Mouse (Mus musculus): ENCODE data around the gene Il21r.
A peak's percentile ranks its signal among the peaks of the same experiment; 100 is the strongest.

Il21r gene

DNA sequence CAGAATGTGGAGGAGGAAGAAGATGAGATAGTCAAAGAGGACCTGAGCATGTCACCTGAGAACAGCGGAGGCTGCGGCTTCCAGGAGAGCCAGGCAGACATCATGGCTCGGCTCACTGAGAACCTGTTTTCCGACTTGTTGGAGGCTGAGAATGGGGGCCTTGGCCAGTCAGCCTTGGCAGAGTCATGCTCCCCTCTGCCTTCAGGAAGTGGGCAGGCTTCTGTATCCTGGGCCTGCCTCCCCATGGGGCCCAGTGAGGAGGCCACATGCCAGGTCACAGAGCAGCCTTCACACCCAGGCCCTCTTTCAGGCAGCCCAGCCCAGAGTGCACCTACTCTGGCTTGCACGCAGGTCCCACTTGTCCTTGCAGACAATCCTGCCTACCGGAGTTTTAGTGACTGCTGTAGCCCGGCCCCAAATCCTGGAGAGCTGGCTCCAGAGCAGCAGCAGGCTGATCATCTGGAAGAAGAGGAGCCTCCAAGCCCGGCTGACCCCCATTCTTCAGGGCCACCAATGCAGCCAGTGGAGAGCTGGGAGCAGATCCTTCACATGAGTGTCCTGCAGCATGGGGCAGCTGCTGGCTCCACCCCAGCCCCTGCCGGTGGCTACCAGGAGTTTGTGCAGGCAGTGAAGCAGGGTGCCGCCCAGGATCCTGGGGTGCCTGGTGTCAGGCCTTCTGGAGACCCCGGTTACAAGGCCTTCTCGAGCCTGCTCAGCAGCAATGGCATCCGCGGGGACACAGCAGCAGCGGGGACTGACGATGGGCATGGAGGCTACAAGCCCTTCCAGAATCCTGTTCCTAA lies 27.3 kb upstream of the Il21r start:
- no peak for DNase-seq

GRCm38 (mm10) chr7:125576982-125577381 lies 26.2 kb upstream of the Il21r start:
- peak; percentile 85 to 86 for DNase-seq

GRCm38 (mm10) chr7:125577486-125578088 lies 25.6 kb upstream of the Il21r start:
- DNase-seq: no peak

- no peak for DNase-seq
These were observed 25.1 kb upstream of the Il21r start for GRCm38 (mm10) chr7:125578106-125578505.

GRCm38 (mm10) chr7:125579545-125580219 lies 23.5 kb upstream of the Il21r start:
- DNase-seq: no peak

- DNase-seq: no peak
These were observed 23.0 kb upstream of the Il21r start for GRCm38 (mm10) chr7:125580220-125580549.

DNA sequence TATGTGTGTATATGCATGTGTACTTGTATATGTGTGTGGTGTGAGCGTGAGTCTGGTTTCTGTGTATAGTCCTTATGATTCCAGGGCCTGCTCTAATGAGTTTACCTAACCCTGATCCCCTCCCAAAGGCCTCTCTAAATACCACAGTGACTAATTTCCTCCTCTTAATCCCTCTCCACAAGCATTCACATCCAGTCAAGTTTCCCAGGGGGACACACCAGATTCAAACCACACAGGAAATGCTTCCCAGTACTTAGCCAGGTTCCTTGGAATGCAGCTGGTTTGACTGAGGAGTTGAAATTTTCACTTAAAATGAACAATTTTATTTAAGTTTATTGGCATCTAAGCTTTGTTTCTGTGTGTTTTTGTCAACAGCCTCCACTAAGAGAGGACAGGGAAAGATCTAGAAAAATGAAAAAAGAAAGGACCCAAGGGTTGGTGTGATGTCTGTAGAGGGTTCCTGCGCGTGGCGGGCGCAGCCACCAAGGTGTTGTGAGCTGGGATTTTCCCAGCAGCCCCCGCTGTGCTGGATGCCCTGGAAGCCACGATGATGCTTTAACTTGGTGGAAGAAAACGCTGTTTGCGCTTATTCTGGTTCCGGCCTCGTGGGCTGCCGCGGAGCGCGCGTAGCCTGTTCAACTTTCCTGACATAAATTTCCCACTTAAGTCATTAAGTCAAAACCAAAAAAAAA lies 22.5 kb upstream of the Il21r start:
- no peak for DNase-seq

DNA sequence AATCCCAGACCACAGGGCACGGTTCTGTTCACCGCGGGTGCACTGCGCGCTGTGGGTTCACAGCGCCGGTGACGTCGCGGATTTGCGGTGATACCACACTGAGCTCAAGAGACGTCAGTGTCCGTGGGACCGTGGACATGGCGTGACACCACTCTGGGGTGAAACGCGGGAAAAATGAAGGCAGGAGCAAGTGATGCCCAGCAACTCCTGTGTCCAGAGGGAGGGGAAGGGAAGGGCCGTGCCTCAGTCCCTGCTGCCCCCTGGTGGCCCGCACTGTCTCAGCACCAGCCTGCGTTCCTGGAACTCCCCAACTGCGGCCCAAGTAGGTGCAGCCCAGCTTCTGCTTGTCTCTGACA lies 21.9 kb upstream of the Il21r start:
- peak; percentile 85 to 95 for DNase-seq

DNA sequence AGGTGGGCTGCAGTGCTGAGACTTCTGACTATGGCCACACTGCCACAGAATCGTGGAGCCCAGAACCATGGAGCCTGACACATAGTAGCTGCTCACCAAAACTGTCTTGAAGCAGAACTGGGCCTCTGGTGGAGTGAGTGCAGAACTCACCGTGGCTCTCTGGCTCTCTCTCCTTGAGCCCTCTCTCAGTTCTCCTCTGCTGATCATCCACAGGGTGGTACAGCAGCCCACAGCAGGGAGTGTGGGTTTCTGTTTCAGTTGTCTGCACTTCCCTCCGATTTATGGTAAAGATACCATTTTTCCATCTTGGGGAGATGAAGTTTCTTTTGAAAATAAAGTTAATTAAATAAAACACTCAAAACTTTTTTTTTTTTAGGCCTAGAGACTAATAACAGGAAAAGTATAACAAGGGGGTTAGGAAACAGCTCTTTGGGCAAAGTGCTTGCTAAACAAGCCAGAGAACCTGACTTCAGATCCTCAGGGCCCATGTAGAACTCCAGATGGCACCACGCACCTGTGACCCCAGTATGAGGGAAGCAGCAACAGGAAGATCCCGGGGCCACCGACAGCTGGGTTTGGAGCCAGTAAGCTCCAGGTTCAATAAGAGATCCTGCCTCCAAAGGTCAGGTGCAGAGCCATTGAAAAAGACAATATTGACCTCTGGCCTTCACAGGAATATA lies 19.8 kb upstream of the Il21r start:
- no peak for DNase-seq

DNA sequence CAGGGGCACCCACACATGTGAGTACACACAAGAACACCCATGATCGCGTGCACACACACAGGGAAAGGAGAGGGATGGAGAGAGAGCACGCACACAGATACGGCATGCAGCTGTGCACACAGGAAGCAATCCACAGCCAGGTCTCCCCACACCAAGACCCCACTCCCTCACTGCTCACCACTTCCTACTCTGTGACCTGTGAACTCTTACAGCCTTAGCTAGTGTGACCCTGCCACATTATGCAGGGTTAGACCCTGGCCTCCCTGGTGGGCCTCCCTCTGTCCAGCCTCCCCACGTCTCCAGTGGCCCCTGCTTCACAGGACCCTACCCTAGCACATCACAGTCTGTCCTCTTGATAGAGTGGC lies 19.2 kb upstream of the Il21r start:
- no peak for DNase-seq

GRCm38 (mm10) chr7:125586355-125586754 lies 16.9 kb upstream of the Il21r start:
- no peak for DNase-seq

GRCm38 (mm10) chr7:125588721-125589120 lies 14.5 kb upstream of the Il21r start:
- DNase-seq: no peak

GRCm38 (mm10) chr7:125589896-125590295 lies 13.3 kb upstream of the Il21r start:
- no peak for DNase-seq

- no peak for DNase-seq
These were observed 9.4 kb upstream of the Il21r start for GRCm38 (mm10) chr7:125593831-125594230.

DNA sequence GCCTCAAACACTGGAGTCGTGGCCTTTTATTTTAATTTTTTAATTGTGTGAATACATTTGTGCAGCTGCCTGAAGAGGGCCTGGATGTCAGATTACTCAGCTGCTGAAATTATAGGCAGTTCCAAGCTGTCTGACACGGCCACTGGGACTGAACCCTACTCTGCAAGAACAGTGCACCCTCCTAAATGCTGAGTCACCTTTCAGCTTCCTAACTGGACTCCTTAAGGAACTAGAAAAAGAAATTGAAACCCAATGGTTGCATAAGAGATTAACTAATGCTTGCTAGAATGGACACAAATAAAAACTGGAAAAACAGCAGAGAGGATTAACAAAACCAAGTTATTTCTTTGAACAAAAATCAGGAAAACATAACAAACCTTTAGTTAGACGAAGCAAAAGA lies 6.8 kb upstream of the Il21r start:
- DNase-seq: no peak

- no peak for DNase-seq
These were observed 6.1 kb upstream of the Il21r start for GRCm38 (mm10) chr7:125597083-125597482.

- no peak for DNase-seq
These were observed 5.5 kb upstream of the Il21r start for GRCm38 (mm10) chr7:125597516-125598347.

- no peak for DNase-seq
These were observed 3.8 kb upstream of the Il21r start for GRCm38 (mm10) chr7:125599373-125599973.

DNA sequence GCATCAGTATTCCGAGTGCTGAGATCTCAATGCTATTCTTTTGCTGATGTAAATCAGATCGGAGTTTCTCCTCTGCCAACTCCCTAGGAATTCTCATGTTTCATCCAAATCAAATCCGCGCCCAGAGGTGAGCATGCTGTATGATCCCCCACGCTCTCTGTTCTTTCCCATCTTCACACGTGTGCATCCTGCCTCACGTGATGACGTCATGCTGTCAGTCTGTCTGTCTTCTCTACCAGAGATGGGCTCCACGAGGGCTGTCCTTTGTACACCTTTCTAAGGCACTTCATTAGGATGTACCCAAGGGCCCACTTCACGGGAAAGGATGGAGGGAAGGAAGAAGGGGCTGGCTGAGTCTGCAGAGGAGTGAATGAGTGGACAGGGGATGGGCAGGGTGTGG lies 3.1 kb upstream of the Il21r start:
- no peak for DNase-seq

DNA sequence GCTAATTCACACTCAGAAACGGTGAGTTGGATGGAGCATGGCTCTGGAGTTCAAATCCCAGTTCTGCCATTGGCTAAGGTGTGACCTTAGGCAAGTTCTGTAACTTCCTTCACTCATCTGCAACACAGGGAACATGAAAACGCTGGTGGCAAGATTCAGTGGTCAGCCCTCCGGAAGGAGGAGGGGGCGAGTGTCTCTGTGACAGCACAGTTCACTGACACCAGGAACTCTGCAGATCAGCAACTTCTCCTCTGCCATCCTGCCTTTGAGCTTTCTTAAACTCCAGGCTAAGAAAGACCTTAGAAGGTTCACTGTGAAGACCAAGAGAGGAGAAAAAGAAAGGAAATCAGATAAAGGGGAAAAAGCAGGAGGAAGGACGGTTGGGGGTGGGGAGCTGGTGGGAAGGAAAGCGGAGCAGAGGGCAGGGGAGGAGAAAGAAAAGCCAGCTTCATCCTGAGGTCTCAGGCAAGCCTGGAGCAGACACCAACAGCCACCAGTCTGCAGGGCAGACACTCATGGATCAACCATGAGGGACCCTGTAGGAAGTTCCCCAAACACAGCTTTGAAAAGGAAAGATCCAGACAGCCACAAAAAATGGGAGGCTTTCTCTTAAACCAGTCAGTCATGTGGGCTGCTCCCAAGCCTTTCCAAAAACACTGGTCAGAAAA lies 2.5 kb upstream of the Il21r start:
- no peak for DNase-seq

DNA sequence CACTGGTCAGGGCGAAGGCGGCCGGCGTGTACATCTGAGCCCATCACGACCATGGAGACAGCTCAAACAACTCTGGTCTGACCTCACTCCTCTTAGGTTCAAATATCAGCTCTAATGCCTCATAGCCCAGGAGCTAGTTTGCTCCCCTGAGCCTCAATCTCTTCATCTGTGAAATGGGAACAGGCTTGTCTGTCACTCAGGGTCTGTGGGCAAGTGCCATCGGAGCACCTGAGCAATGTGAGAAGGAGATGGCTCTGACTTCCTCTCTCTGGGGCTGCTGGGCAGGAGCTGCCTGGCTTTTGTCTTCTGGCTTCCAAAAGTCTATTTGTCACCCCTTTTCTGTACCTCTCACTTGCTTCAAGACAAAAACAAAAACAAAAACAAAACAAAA lies 2.0 kb upstream of the Il21r start:
- no peak for DNase-seq
